Mouse (Mus musculus) heart, embryonic 13.5 days (tissue): ENCODE measurements at regions not wholly inside any gene's neighbourhood (a gene's known extent, or its start where the extent isn't known, plus 50 kb on each side); places are given as distances from the start of the nearest gene placed in this dataset.

ENCODE experiments used
- ATAC-seq: fragments of 200-750 bp; cut with Nextera tagmentation; 2 replicates; pipeline ENCODE4 v1.8.0; 2017; ENCODE audit warnings: moderate TSS enrichment; ENCODE audit not compliant: insufficient number of reproducible peaks, low FRiP score, low TSS enrichment; ENCODE audit errors: extremely low read depth
- H3K27ac ChIP-seq: fragments of 300-500 bp; sonication (generic); replicated peaks from 2 replicates; pipeline ENCODE4 v1.5.1; 2015; ENCODE audit warnings: moderate library complexity, mild to moderate bottlenecking, inconsistent platforms
- H3K27me3 ChIP-seq: fragments of 300-500 bp; sonication (generic); replicated peaks from 2 replicates; pipeline ENCODE4 v1.6.1; 2015; ENCODE audit warnings: mild to moderate bottlenecking, inconsistent platforms
- H3K36me3 ChIP-seq: fragments of 300-500 bp; sonication (generic); 2 replicates; pipeline ENCODE4 v1.6.1; 2015; ENCODE audit warnings: mild to moderate bottlenecking, inconsistent platforms
- H3K4me1 ChIP-seq: fragments of 300-500 bp; sonication (generic); 2 replicates; pipeline ENCODE4 v1.6.1; 2015; ENCODE audit warnings: inconsistent platforms
- H3K4me2 ChIP-seq: fragments of 300-500 bp; sonication (generic); 2 replicates; pipeline ENCODE4 v1.6.1; 2015; ENCODE audit warnings: inconsistent platforms, mild to moderate bottlenecking, moderate library complexity
- H3K4me3 ChIP-seq: fragments of 300-500 bp; sonication (generic); 2 replicates; pipeline ENCODE4 v1.5.1; 2015; ENCODE audit warnings: moderate library complexity, mild to moderate bottlenecking, inconsistent platforms
- H3K9ac ChIP-seq: fragments of 300-500 bp; sonication (generic); 2 replicates; pipeline ENCODE4 v1.6.1; 2015; ENCODE audit warnings: inconsistent platforms, mild to moderate bottlenecking, moderate library complexity
- H3K9me3 ChIP-seq: fragments of 300-500 bp; sonication (generic); 2 replicates; pipeline ENCODE4 v1.6.1; 2016; ENCODE audit warnings: inconsistent platforms
- WGBS: fragments of 180-500 bp; shearing (Covaris S2); methylation state at CpG from one replicate; pipeline ENCODE4 v1.1.7; 2015; ENCODE audit warnings: mixed read lengths; 5-methylcytosine and 5-hydroxymethylcytosine counted together

DNA sequence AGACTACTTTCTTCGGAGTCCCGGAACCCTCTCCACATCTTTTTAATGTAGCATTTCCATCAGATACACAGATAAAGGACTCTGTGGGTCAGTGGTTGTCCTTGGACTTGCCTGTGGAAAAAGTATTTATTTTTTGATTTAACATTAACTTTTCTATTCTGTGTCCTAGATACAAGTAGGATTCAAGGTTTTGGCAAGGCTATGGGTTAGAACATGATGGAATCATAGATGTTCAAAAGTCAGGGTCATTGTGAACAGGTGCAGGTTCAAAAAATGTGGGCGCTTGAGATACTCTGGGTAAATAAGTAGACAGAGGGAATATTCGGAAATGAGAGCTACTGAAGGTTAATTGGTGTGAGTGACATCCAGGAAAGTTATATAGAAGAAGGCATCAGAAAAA lies 347.7 kb downstream of the Cypt12 start:
- no peaks in the 10 kb centered on the region for H3K36me3 ChIP-seq
- no peak overlapping the region for H3K4me2 ChIP-seq
- no peak for ATAC-seq
- no peak overlapping the region for H3K9ac ChIP-seq
- no peak overlapping the region for H3K27ac ChIP-seq
- WGBS = 77% methylated on average over 4 of the region's 4 CpGs
- no peak overlapping the region for H3K4me3 ChIP-seq
- H3K27me3 ChIP-seq = no peaks in the 10 kb centered on the region
- H3K4me1 ChIP-seq = no peaks in the 10 kb centered on the region
- no peaks in the 10 kb centered on the region for H3K9me3 ChIP-seq

DNA sequence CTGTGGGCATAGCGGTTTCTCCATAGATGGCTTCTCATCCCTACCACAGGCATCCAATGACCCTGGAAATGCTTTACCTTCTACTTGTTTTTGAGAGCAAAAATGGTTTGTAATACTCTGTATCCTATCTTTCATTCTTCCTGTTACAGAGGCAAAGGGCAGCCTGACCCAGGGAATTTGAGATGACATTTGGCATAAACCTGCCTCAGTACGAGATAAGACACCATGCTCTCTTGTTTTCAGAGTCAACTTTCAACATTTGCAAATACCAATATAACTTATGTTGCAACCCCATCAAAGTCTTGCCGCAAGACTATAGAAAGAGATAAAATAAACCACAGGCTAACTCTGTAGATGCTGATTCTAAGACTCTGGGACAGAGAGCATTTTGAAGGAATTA lies 350.5 kb downstream of the Cypt12 start:
- no peak for ATAC-seq
- Histone ChIP-seq H3K4me3 (no peak overlapping the region), H3K27ac (no peak overlapping the region), H3K4me1 (no peaks in the 10 kb centered on the region), H3K27me3 (no peaks in the 10 kb centered on the region), H3K4me2 (no peak overlapping the region), H3K9ac (no peak overlapping the region), H3K36me3 (no peaks in the 10 kb centered on the region), H3K9me3 (no peaks in the 10 kb centered on the region)
- 63% methylated on average over 3 of the region's 3 CpGs for WGBS

DNA sequence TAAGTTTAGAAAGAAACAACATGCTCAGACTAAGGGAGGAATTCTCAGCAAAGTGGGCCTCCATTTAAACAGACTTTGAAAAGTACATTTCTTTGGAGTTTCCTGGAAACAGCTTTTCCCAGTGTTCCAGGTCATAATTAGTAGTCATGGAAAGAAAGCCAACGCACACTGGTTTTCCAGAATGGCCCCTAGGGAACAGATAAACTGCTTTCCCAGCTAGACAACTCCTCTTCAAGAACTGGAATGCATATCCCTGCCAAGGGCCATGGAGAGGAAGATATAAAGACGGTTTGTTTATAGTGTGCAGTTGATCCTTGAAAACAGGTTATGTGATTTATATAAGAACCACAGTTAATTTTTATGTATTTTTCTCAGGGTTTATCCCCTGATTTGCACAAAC lies 351.3 kb downstream of the Cypt12 start:
- H3K27ac ChIP-seq = no peak overlapping the region

DNA sequence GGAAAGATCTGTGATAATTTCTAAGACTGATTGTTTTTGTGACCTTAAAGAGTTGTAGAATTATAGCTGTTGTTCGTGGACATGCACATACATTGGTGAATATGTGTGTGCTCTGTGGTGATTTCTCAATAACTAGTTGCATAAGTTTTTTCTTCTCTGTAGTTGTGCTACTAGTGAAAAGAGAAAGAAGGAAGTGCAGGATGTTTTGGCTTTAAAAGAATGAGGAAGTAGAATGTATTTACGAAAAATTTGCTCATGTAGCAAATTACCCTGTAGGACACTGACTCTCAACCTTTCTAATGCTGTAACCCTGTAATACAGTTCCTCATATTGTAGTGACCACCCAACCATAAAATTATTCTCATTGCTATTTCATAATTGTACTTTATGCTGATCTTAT lies 371.2 kb downstream of the Cypt12 start:
- H3K4me3 ChIP-seq = no peak overlapping the region
- 0 out of 2 replicates have a peak, but pooled peaks cover 4% of the 10 kb centered on the region for H3K9me3 ChIP-seq
- no peak overlapping the region for H3K9ac ChIP-seq
- no peaks in the 10 kb centered on the region for H3K36me3 ChIP-seq
- ATAC-seq = no peak
- no peaks in the 10 kb centered on the region for H3K4me1 ChIP-seq
- H3K27ac ChIP-seq = no peak overlapping the region
- 80% methylated on average over 2 of the region's 2 CpGs for WGBS
- H3K27me3 ChIP-seq = no peaks in the 10 kb centered on the region
- H3K4me2 ChIP-seq = no peak overlapping the region

More for the DNA sequence above, 351.3 kb downstream of the Cypt12 start:
- 44% methylated on average over 2 of the region's 2 CpGs for WGBS
- no peak overlapping the region for H3K4me2 ChIP-seq
- H3K4me1 ChIP-seq = no peaks in the 10 kb centered on the region
- H3K9me3 ChIP-seq = no peaks in the 10 kb centered on the region
- H3K36me3 ChIP-seq = no peaks in the 10 kb centered on the region
- no peak overlapping the region for H3K9ac ChIP-seq
- H3K4me3 ChIP-seq = no peak overlapping the region
- ATAC-seq = no peak
- no peaks in the 10 kb centered on the region for H3K27me3 ChIP-seq

DNA sequence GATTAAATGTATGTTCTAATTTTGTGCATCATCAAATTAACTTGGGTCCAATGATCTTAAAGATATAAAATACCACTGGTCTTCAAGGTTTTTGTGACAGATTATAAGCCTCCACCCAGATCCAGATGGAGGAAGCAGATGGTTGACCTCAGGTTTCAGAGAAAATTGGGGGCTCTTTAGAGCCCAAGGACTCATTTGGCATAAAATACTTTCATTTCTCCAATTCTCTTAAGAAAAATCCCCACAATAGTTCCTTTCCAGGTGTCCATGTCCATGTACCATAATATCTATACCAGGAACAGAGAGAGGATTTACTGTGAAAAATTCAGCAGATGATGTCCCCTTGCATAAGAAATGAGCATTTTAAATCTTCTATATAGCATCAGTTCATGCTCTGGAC lies 385.0 kb downstream of the Cypt12 start:
- no peak for ATAC-seq
- Histone ChIP-seq H3K36me3 (no peaks in the 10 kb centered on the region), H3K27me3 (no peaks in the 10 kb centered on the region), H3K9ac (no peak overlapping the region), H3K4me2 (no peak overlapping the region), H3K4me1 (no peaks in the 10 kb centered on the region), H3K9me3 (no peaks in the 10 kb centered on the region), H3K27ac (no peak overlapping the region), H3K4me3 (no peak overlapping the region)

DNA sequence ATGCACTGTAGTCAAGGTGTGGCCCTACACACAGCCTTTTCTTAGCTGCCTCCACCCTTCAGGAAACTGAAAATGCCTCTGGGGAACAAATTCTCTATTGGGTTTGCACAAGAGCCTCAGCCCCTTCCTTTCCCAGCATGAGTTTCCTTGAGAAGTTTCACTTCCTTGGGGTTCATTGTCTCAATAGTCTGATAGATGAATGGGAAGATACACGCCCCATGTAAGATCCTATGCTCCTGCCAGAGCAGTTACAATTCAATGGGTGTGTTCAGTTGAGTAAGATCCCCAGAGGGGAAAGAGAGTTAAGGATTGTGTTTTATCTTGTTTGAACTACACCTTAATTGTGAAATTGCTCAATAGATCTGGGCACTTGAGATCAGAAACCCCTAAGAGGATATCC lies 391.0 kb downstream of the Cypt12 start:
- Histone ChIP-seq H3K9ac (no peak overlapping the region), H3K36me3 (no peaks in the 10 kb centered on the region), H3K27ac (no peak overlapping the region), H3K27me3 (no peaks in the 10 kb centered on the region), H3K4me3 (no peak overlapping the region), H3K9me3 (no peaks in the 10 kb centered on the region), H3K4me2 (no peak overlapping the region), H3K4me1 (no peaks in the 10 kb centered on the region)
- no peak for ATAC-seq
- WGBS = 46% methylated on average over 1 of the region's 1 CpGs

DNA sequence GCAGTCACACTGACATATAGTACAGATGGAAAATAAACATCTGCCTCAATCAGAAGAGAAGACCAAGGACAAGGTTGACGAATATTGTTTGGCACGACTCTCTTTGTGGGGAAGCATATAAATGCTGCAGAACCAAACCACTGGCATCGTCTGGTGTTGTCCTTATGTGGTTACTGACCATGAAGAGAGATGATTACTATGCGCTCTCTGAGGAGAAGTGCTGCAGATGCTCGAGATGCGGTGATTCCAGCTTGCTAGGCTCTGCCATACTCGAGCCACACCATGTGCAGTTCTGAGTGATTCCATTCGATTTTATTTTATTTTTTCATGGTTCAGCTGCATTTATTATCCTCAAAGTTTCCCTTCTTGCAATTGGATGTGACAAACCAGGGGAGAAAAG lies 393.5 kb downstream of the Cypt12 start:
- Histone ChIP-seq H3K9me3 (no peaks in the 10 kb centered on the region), H3K4me3 (no peak overlapping the region), H3K27me3 (no peaks in the 10 kb centered on the region), H3K4me2 (no peak overlapping the region), H3K9ac (no peak overlapping the region), H3K36me3 (no peaks in the 10 kb centered on the region), H3K4me1 (no peaks in the 10 kb centered on the region), H3K27ac (no peak overlapping the region)
- WGBS = 72% methylated on average over 8 of the region's 8 CpGs
- ATAC-seq = no peak

DNA sequence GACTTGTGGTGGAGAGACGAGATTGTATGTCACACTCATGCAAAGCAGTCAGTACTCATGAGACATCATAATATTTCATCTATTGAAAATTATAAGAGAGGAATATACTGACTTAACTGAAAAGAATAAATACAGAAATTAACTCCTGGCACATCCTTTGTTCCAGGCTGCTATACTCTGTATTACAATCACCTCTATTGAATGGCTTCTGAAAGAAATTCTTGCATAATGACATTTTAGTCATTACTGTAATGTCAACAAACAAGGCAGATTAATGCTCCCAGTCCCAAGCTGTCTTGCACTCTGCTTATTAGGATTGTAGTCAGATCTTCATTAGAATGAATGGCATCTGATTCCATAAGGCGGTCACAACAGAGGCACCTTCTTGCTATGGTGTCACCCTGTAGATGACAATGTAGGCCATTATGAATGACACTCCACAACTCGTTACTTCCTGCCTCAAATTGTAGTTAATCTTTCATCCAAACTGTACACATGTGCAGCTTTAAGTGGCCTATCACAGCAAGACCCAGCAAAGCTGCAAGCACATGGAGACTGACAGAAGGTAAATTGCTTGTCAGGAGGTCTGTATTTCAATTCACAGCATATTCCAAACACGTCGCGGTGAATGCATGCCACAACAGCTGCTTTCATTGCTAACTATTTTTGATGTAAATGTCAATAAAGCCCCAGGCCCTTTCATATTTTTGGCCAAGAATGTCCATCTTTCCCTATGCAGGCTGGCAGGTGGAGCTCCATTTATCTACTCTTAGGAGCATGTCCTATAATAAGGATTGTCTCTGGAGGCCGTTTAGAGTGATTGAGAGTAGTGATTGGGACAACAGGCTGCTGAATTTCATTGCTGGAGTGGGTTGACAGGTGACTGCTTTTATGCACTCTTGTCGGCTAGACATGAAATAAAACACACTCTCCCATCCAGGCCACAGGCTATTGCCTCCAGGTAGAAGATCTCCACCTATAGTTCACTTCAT lies 430.1 kb downstream of the Cypt12 start:
- ATAC-seq = no peak
- Histone ChIP-seq H3K9me3 (no peaks in the 10 kb centered on the region), H3K4me1 (no peaks in the 10 kb centered on the region), H3K4me2 (no peak overlapping the region), H3K4me3 (no peak overlapping the region), H3K27ac (no peak overlapping the region), H3K9ac (no peak overlapping the region), H3K27me3 (no peaks in the 10 kb centered on the region), H3K36me3 (no peaks in the 10 kb centered on the region)
- 73% methylated on average over 8 of the region's 8 CpGs for WGBS

DNA sequence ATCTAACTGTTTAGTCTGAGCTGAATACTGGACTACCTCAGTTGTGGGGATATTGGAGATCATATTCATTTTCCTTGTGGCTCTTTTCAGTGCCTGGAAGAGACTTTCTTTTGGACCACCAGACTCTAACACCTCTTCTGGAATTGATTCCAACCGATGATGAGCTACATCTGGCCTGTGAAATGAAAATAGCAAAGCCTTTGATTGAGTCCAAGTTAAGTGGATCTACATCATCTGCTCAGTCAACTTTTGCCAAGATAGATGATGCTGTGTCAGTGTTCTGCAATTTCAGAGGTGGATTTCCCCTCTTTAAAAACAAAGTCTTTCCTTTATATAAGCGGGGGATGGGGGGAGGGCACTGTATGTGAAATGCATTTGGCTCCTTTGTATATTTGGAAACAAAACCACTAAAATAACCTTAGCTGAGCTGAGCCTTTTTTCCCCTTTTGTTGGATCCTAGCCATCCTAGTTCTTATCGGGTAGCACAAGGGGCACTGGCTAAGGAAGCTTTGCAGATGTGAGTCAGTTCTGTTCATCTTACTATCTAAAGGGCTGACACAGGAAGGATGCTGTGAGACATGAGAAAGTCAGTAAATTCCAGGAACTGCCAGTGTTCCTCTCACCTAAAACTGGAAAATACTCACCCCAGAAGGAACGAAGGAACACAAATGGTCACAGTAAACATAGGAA lies 473.8 kb downstream of the Cypt12 start:
- Histone ChIP-seq H3K27me3 (no peaks in the 10 kb centered on the region), H3K4me3 (no peak overlapping the region), H3K36me3 (no peaks in the 10 kb centered on the region), H3K9ac (no peak overlapping the region), H3K9me3 (no peaks in the 10 kb centered on the region), H3K4me1 (no peaks in the 10 kb centered on the region), H3K27ac (no peak overlapping the region), H3K4me2 (no peak overlapping the region)
- ATAC-seq = no peak
- WGBS = 54% methylated on average over 4 of the region's 4 CpGs

DNA sequence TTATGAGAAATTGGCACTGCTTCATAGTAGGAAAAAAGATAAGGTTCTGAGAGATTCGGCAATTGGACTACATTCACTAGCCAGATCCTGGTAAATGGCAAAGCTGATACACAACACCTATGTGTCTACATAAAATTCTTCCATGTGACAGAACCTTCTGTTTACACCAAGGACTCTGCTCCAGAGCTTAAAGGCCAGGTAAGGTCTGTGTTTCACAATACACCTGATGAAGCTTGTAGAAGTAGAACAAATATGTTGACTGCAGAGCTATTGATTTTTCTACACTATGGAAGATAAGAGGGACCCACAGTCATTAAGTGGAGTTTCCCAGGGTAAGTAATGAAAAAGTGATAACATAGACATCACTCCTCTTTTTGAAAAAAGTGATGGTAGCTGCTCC lies 480.7 kb downstream of the Cypt12 start:
- Histone ChIP-seq H3K9me3 (no peaks in the 10 kb centered on the region), H3K4me3 (no peak overlapping the region), H3K4me1 (no peaks in the 10 kb centered on the region), H3K4me2 (no peak overlapping the region), H3K9ac (no peak overlapping the region), H3K27me3 (no peaks in the 10 kb centered on the region), H3K36me3 (no peaks in the 10 kb centered on the region), H3K27ac (no peak overlapping the region)
- 75% methylated on average over 1 of the region's 1 CpGs for WGBS
- ATAC-seq = no peak

DNA sequence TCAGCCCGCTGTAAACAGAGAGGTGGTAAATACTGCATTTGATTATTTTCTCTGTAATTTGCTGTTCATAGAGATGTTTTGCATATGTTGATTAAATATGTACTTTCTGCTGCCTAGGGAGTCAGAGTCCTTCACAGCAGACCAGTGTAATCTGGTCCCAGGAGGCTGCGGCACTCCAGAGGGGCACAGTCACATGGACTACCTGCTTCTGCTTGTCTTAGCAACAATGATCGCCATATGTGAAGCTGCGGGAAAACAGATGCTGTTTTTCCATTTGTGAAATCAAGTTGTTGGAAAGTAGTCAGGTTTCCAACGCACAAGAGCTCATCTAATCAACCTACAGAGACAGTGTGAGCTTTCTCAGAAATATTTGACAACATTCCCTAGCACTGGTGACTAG lies 490.6 kb downstream of the Cypt12 start:
- Histone ChIP-seq H3K9ac (no peak overlapping the region), H3K4me2 (no peak overlapping the region), H3K4me3 (no peak overlapping the region), H3K27ac (no peak overlapping the region), H3K27me3 (no peaks in the 10 kb centered on the region), H3K4me1 (no peaks in the 10 kb centered on the region), H3K36me3 (no peaks in the 10 kb centered on the region), H3K9me3 (no peaks in the 10 kb centered on the region)
- 74% methylated on average over 5 of the region's 5 CpGs for WGBS
- no peak for ATAC-seq
